Mouse (Mus musculus) T-helper 1 cell (primary cell): ENCODE results near the gene Ankrd61.

ENCODE experiments used
- in situ Hi-C: fragments of 300-600 bp; cut with MboI, MseI; formaldehyde crosslinking; loops from one replicate; pipeline ENCODE4 v1.15.1; 2025; ENCODE audit warnings: high pct_unique_total_duplicates

Ankrd61 gene

DNA sequence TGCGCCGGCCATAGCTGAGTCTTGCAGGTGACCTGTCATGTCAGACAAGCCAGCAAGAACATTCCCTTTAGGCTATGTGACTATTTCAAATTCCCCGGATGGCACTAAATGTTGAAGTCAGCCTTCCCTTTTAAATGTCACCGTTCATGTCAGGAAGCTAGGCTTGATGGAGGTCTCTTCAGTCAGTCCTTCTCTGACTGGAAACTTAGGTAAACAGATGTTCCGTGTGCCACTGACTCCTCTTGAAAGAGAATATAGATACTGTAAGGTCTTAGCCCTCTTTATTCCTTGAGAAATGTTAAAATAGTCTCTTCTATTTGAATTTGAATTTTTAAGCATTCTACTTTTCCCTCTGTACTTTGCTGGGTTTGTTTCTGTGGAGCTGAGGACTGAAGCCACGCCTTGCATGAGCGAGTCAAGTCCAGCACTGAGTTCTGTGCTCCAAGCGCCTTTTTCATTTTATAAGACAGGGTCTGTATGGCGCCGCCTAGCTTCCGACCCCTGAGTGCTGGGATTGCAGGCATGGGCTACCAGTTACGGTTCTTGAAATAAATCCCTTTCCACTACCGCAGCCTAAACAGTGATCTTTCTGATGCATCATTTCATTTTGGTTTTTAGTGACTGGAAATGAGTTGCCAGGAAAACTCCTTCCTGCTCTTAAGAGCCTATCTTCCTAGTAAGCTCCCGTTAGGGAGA is at the start of gene Ankrd61:
Ankrd61 (minus strand) TSS at position 51 of the 696 bp plus-strand sequence.
- in situ Hi-C loops = no loop called here

DNA sequence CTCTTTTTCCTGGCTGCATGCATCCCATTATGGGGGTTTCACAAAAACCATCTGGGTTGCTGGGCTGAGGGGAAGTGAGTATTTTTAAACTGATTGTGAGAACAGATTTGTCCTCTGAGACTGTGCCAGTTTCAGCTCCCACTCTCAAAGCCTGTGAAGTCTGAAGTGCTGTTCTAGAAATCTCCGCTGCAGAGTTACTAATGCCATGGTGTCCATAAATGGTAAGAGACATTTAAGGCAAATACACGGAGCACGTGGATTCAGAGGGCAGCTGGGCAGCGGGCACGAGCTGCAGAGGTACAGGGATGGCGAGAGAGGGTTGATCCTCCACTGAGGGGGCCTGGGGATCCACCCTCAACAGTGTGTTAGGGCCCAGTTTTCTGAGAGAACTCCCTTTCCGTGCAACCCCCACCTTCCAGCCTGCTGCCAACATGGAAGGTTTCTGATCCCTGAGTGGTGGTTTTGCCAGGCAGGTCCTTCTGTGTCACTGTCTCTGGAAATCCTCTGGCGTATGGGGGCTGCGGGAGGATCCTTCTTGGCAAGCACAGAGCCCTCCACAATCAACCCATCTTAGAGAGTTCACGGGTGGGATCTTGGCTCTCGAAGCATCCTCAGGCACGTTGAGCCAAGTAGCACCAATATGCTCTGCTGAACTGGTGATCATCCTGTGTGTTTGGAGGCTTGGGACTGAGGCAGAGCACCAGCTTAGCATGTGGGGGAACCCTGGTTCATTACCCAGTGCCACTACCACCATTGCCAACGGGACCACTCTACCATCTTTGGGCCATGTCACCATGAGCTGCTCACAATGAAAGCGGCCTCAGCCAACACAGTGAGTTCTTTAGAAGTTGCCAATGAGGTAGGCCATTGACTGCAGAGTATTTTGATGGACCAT is 46.0 kb upstream of the Ankrd61 start:
- in situ Hi-C loops = no loop called here

DNA sequence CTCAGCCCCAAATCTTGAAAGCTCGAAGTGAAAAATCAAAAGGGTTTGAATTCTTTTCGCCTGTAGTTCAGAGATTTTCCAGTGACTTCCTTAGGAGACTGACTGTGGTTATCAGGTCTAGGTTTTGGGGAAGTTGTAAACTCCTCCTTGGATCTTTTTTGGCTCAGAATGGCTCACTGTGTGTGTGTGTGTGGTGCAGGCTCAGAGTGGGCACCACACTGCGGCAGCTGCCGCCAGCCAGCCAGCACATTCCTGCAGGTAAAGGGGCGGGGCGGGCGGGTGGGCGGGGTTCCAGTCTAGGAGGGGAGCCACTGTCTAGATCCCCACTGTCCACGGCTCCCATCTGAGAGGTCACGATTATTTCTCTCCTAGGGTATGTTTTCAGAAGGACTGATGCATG is 44.1 kb upstream of the Ankrd61 start:
- in situ Hi-C loops = no loop called here

DNA sequence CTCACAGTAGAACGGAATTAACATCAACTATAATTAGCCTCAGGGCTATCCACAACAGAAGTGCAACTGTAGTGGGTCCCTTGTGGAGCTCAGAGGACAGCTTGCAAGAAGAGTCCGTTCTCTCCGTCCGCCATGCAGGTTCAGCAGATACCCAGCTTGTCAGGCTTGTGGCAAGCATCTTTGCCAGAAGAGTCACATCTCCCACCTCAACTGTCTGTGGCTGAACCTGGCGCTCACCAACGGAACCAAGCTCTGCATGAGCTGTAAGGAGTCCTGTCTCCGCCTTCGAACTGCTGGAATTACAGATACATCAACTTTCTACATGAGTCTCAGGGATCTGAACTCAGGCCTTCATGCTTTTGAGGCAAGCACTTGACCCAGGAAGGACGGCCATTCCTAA is 38.7 kb upstream of the Ankrd61 start:
- in situ Hi-C loops = no loop called here

DNA sequence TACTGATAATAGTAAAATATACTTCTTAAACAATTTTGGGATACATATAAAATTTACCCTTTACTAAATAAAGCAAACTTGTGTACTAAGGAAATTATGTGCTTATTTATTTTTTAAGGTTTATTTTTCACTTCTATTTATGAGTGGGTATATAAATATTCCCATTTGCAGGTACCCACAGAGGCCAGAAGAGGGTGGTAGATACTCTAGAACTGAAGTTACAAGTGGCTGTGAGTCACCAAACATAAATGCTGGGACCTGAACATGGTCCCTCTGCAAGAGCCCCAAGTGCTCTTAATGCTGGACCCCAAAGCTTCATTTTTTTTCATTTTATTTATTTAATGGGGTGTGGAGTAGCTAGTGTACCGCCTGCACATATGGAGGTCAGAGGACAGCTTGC is 36.4 kb upstream of the Ankrd61 start:
- in situ Hi-C loops = no loop called here

DNA sequence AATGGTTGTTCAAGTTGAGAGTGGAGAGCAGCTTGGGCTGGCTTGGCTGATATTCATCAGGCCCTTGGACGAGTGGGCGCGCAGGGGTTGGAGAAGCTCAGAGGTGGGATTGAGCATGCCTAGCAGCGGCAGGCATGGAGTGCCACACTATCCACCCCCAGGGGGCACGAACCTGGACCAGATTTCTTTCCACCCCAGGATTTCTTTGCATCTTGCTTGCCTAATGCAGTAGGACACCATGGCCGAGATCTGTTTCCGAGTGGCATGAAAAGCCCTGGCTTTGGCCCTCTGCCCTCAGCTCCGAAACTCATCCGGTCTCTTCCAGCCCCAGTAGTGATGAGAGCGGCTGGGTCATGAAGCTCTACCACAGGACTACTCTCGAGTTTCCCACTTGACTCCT is 35.9 kb upstream of the Ankrd61 start:
- in situ Hi-C loops = no loop called here

DNA sequence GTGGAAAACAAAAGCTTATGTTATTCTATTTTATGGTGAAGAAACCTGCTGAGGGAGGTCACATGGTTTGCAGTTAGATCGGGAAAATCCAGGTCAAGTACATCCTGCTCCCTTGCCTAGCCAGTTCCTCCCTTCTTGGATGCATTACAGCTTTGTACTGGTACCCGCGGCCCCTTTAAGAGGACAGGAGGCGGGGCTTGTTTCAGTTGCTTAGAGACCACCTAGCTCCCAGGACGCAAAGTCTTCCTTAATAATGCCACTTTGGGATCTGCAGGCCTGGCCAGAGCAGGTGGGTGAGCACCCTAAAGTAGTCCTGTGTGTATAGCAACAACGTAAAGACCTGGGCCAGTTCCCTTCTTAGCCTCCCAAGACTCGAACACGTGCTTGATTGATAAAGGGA is 35.3 kb upstream of the Ankrd61 start, which contains the start of gene Rsph10b:
Rsph10b (plus strand) TSS at position 205 of the 400 bp plus-strand sequence.
- in situ Hi-C loops = no loop called here

DNA sequence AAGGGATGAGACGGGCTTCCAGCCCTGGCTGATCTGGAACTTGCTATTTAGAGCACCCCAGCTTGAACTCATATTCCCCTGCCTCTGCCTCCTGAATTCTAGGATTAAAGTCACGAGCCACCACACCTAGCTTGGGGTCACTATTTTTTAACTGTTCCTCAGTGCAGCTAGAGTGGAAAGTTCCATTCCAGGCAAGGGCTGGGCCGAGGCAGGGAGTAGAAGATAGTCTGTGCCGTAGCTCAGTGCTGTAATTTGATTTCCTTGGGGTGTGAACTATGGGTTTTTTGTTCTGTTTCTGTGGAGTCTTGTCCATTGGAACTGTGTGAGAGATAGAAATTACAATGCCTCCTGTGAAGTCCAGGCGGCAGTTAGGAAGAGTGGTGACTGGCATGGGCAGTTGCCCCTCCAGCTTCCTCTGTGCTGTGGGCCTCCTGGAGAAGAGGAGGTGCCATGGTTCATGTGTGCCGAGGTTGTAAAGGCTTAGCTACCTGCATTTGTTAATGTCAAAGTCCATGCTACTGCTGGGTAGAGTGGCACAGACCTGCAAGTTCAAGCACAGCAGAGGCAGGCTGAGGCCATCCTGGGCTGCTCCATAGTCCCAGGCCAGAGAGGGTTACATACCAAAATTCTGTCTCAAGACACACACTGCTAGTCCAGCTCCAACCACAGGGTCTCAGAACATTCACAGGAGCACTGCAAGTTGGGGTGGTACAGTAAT is 34.5 kb upstream of the Ankrd61 start:
- in situ Hi-C loops = no loop called here

DNA sequence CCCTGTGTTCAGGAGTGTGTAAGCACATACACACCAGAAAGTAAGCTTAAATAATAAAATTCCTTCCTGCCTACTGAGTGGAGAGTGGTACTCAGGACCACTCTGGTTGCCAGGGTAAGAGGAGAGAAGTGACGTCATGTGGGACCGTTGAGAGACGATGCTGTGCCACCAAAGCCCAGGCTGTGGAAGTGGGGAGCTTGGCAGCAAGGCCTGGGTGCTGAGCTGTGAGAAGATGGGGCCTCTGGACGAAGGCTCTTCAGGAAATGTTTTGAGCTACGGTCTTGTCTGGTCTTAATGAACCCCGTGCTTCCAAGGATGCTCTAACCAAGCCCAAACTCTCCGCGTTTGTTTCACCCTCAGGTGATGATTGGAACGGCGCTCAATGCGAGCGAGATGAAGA is 33.2 kb upstream of the Ankrd61 start:
- in situ Hi-C loops = no loop called here

DNA sequence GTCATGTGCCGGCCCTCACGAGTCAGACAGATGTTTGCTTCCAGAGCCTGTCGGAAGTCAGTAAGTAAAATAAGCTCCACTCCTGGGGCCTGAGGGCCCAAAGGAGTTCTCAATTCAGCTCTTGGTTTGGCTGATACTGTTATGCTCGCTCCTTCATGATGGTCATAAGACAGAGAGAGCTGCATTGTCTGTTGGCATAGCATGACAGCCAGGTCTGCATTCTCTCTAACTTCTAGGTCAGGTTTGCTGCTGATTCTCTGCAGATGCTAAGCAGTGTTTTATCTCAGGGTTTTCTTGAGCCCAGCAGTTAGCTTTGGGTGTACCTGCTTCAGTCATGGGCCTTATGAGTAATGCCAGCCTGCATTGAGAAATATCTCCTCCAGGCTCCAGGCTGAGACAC is 31.8 kb upstream of the Ankrd61 start:
- in situ Hi-C loops = no loop called here

DNA sequence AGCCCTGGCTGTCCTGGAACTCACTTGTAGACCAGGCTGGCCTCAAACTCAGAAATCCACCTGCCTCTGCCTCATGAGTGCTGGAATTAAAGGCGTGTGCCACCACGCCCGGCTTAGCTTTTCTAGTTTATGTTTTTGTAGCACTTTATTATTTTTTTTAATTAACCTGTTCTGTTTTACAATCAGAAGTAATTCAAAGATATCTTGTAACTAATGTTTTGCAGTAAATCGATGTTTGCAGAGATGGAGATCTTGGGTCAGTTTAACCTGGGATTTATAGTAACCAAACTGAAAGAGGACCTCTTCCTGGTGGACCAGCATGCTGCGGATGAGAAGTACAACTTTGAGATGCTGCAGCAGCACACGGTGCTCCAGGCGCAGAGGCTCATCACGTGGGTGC is 30.4 kb upstream of the Ankrd61 start, which contains the start of gene Gm42421:
Gm42421 (plus strand) TSS at position 301 of the 400 bp plus-strand sequence.
- in situ Hi-C loops = no loop called here

DNA sequence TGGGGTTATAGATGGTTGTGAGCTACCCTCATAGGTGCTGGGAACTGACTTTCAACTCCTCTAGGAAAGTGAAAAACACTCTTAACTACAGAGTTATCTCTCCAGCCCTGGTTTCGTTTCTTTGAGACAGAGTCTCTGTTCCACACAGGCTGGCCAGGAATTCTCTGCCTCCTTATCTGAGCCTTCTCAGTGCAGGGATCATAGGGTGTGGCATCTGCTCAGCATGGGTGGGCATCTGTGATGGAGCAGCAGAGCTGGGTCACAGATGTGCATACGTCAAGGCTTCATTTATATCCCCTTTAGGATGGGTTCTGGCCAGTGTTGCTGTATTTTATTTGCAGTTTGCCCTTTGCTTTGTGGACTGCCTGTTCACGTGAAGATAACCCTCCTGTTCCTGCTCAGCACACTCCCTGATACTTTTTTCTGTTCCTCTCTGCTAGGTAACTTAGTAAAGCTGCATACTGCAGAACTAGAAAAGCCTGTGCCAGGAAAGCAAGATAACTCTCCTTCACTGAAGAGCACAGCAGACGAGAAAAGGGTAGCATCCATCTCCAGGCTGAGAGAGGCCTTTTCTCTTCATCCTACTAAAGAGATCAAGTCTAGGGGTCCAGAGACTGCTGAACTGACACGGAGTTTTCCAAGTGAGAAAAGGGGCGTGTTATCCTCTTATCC is 27.4 kb upstream of the Ankrd61 start:
- in situ Hi-C loops = loop anchor here (25.0 kb wide), 2 partner anchors 363 to 887 kb away; no protein-coding TSS in a partner anchor

DNA sequence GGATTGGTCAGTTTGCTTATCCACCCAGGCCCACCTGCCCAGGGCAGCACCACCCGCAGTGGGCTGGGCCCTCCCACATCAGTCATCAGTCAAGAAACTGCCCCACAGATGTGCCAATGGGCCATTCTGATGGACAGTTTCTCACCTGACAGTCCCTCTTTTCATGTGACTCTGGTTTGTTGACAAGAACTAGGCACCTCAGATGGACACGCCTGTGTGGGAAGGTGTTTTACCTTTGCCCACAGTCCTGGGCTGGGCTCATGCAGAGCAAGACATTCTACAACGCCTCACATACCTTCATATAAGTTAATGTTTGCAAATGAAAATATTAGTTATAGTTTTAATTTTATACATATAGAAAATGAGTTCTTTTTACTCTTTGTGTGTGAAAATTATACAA is 20.6 kb upstream of the Ankrd61 start:
- in situ Hi-C loops = loop anchor here (25.0 kb wide), 2 partner anchors 356 to 894 kb away; no protein-coding TSS in a partner anchor

DNA sequence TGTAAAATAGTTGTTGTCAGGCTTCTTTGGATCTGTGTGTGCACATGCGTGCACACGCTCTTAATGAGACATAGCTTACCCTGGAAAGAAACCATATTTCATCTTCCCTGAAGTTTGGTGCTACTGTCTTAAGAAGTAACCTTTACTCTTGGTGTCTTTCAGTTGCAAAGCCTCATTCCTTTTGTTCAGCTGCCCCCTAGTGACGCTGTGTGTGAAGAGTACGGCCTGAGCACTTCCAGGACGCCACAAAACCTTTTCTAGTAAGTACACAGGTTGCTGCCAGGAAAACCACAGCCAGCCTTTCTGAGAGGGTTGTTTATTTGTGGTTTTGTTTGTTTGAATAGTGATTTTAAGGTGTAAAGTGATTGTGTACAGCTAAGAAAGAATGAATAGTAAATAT is 19.9 kb upstream of the Ankrd61 start:
- in situ Hi-C loops = loop anchor here (25.0 kb wide), 2 partner anchors 355 to 895 kb away; no protein-coding TSS in a partner anchor

DNA sequence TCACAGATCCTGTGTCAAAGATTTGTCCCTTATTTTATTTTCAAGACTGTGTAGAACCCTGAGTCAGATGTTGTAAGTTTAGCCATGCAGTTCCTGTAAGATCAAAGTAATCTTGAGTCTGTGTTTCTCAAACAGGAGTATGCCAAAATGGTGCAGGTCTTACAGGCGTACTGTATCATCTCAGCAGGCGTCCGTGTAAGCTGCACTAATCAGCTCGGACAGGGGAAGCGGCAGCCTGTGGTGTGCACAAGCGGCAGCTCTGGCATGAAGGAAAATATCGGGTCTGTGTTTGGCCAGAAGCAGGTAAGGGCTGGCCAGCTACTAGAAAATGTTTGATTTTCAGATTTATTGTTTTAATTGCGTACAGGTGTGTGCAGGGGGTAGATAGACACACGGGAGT is 18.7 kb upstream of the Ankrd61 start:
- in situ Hi-C loops = loop anchor here (25.0 kb wide), 2 partner anchors 354 to 896 kb away; no protein-coding TSS in a partner anchor

DNA sequence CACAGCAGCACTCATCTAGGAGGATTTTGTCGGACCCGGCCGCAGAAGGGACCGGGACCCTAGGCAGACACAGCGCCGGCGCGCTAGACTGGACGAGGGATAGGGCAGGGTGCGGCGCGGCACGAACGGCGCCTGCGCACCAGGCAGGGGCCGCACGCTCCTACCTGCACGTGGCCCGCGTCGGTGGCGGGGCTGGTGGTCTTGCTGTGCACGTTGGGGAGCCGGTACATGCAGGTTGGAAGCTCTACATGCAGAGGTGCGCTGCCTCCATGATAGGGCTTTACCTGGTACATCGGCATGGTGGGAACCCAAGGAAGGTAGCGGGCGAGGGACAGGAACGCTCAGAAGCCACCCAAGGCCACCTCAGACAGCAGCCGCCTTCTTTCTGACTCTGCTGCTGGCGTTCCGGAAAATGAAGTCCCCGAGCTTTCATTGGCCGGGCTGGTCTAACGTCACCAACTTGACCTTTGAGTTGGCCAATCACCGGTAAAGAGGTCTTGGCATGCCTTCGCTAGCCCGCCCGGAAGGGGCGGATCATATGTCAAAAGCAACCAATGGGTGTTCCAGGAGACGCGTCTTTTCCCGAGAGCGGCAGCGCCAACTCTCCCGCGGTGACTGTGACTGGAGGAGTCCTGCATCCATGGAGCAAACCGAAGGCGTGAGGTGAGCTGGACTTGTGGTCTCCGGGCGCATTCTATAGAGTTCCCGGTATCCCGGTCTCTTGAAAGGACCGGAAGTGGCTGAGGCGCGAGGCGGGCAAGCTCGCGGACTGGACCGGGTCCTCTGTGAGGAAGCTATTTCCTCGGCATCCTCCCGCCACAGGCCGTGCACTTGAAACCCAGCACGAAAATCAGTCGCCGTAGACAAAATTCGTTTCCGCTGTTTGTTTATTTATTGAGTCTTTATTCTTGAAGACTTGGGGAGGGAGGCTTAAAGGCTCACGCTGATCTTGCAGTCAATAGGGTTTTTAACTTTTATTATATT is 12.2 kb upstream of the Ankrd61 start, which contains the start of the genes Aimp2 and Pms2:
Aimp2 (minus strand) TSS at position 431 of the 984 bp plus-strand sequence.
Pms2 (plus strand) TSS at position 548 of the 984 bp plus-strand sequence.
- in situ Hi-C loops = loop anchor here (25.0 kb wide), 2 partner anchors 347 to 903 kb away; no protein-coding TSS in a partner anchor

DNA sequence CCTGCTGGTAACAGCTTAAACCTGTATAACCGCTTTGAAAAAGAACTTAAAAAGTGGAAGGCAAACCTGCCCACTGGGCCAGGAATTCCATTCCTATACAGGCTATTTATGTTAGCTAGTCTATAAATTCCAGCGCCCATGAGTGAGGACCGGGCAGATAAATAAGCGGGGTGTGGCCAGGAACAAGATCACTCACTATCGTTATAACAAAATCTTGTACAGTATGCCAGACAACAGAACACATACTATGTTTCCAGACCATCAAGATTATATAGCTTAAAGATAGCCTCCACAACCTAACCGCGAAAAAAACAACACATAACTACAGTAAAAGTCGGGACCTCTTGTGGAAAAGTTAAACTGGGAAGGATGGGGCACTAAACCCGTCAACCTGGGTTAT is 11.4 kb upstream of the Ankrd61 start:
- in situ Hi-C loops = loop anchor here (25.0 kb wide), 2 partner anchors 347 to 903 kb away; no protein-coding TSS in a partner anchor

DNA sequence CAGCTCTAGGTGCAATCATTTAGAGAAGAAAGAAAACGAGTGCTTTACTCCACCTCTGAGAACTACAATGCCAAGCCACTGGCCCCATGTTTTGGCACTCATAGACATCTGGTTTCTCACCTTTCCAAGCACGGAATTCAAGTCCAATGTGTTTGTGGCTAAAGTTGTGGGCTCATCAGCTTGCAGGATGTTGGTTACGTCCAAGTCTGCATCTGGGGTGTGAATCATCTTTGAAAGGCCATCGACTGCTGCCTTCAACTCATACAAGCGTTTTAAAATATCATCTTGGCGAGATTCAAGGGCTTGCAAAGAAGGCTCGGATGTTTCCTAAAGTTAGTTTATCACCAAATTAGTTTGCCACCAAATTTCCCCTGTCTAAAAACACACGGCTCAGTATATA is 8.9 kb upstream of the Ankrd61 start:
- in situ Hi-C loops = loop anchor here (25.0 kb wide), 2 partner anchors 344 to 906 kb away; no protein-coding TSS in a partner anchor

DNA sequence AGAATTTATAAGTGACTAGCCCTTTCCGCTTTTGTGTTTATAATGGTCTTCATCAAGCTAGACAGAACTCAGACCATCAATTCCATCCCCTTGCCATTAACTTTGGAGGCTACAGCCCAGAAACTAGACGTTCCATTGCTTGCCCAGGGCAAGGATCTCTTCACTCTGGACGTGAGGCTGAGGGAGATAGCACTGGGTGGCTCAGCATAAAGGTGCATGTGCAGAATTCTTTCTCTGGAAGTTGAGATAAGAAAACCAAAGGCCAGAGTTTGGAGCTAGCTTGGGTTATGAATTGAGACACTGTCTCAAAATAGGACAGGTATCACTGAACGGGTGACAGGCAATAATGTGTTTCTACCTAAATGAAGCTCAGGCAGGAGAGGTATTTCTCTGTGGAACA is 6.3 kb upstream of the Ankrd61 start:
- in situ Hi-C loops = loop anchor here (25.0 kb wide), 2 partner anchors 342 to 908 kb away; no protein-coding TSS in a partner anchor
